Mouse (Mus musculus) liver, embryonic 14 days (tissue): ENCODE measurements around the gene Mpp4. TPM values are rescaled to one million over a fixed set of nuclear protein-coding genes. Genes with fewer than 3 reads are reported as not detected.

Experiments used
- polyA plus RNA-seq: library from polyadenylated mRNA; depleted of rRNA; stranded (reverse); fragments of >200 nt; gene quantifications from 2 replicates; pipeline ENCODE4 v1.2.3, GENCODE M21; 2012; rRNA removed

Gene Mpp4
- polyA plus RNA-seq: 0.48 and 0.49 TPM in 2 replicates

DNA sequence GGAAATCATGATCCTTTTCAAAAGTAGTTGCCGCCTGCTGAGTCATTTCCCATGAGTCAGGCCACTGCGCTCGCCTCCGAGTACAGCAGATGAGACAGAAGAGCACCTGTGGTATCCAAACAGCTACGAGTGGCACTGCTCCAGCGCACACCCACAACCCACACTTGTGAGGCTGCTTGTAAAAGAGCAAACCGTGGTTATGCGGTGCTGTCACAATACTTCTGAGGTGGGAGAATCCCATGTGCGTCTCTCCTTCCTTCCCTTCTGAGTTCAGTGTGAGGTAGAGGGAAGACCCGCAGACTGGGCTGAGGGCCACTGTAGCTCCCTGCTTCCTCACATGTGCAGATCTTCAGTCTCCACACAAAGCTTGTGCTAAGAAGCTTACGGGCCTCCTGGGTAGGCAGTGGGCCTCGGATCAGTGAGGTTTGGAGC, at the start of gene Mpp4:
TSS of gene Mpp4 (minus strand) at position 360 of the 432 bp plus-strand sequence.

DNA sequence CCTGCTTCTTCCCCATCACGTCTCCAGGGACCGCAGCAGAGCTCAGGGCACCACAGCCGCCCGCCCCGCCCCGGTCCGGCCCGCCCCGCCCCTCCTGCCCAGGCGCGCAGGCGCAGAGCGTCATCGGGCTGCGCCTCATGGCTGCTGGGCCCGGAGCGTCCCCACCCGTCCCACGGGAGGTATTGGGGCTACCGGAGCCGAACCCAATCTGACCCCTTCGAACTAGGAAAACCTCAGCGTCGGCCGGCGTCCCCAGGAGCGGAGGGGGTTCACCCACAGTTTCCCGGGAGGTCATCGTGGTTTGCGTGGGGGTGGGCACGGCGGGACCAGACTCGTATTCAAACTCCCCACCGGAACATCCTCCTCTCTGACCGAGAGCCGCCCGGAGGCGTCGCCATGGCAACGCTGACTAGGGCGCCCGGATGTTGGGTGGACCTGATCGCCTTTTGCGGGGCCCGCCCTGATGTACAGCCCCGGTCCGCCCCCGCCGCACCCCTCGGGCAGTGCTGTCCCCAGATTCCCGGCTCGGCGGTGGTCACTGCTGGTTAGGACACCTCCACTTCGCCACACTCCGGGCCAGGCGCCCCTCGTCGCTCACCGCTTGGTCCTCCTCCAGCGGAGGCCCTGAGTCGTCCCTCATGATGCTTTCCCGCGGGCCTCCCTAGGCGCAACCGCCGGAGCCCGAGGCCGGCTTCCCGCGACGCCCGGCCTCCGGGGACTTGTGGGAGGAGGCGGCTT, 43.3 kb downstream of the Mpp4 start, which contains the start of gene Tmem237:
TSS of gene Tmem237 (minus strand) at position 689 of the 738 bp plus-strand sequence.

DNA sequence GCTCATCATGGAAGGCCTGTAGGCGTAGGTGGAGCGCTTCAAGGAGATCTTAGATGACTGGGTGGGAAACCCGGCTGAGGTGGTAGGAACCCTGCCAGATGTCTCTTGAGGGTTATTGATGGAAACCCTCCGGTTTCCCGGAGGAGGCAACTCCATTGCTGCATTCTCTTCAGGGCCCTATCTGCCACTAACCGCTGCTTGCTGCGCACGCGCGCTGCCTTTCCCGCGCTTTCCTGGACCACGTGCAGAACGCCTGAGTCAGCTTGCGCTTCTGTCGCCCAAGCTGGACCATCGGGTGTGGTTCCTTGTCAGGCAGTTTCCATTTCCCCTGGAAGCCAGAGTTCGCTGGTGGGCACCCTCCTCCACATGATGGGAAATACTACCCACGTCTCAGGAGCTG, 68.5 kb downstream of the Mpp4 start, which contains the start of gene C2cd6:
TSS of gene C2cd6 (minus strand) at position 196 of the 400 bp plus-strand sequence.

Other genes starting within 250 kb of the Mpp4 start
- 41.0 and 57.1 TPM in 2 replicates for gene Trak2, start 190.0 kb downstream of the Mpp4 start, polyA plus RNA-seq
- 14.8 and 18.7 TPM in 2 replicates for gene Stradb, start 189.9 kb downstream of the Mpp4 start, polyA plus RNA-seq
- gene C2cd6, start 68.5 kb downstream of the Mpp4 start, polyA plus RNA-seq: not detected in 2 replicates
- gene Tmem237, start 43.0 kb downstream of the Mpp4 start, polyA plus RNA-seq: 4.2 and 4.9 TPM in 2 replicates
- gene Als2, start 73.8 kb upstream of the Mpp4 start, polyA plus RNA-seq: 3.5 and 3.9 TPM in 2 replicates
- gene Cdk15, start 93.5 kb upstream of the Mpp4 start, polyA plus RNA-seq: 0.02 TPM in 1 of 2 replicates, not detected in the other